Comparison of ENCODE assay signal across 14 mouse cellular contexts in genomic region chr9:14548366-14548761, GRCm38 (mm10). TPM values are rescaled to one million over a fixed set of nuclear protein-coding genes. Genes with fewer than 3 reads are reported as not detected.
A peak's percentile ranks its signal among the peaks of the same experiment; 100 is the strongest.
DNase-seq lines count a peak whose midpoint lies in the region; ATAC-seq lines count a peak whose summit lies in the region.
"Had no signal": no experiment of that assay in that cellular context is flagged by ENCODE, and none has a peak within 500 bp of the region (broad histone marks: within the 10 kb centered on the region; RNA-seq: fewer than 3 reads in every experiment).

No protein-coding gene starts in this region.

- H3K9me3 ChIP-seq in heart, embryonic 10.5 days = no peaks in the 10 kb centered on the region
- no peaks in the 10 kb centered on the region for H3K9me3 ChIP-seq in midbrain, embryonic 15.5 days
- no peaks in the 10 kb centered on the region for H3K9me3 ChIP-seq in midbrain, embryonic 14.5 days (ENCODE audit: control insufficient read depth, low read length)
- no peaks in the 10 kb centered on the region for H3K9me3 ChIP-seq in embryonic facial prominence, embryonic 15.5 days (replicated peaks)
- no peaks in the 10 kb centered on the region for H3K9me3 ChIP-seq in stomach, embryonic 16.5 days (replicated peaks; ENCODE audit: control insufficient read depth, low read length)
- H3K9me3 ChIP-seq: G1E; stomach, embryonic 15.5 days had no signal

- H3K4me2 ChIP-seq in midbrain, embryonic 15.5 days = no peak overlapping the region
- H3K4me2 ChIP-seq in midbrain, embryonic 14.5 days (ENCODE audit: low read length) = no peak overlapping the region
- no peak overlapping the region for H3K4me2 ChIP-seq in embryonic facial prominence, embryonic 15.5 days (replicated peaks)
- no peak overlapping the region for H3K4me2 ChIP-seq in stomach, embryonic 16.5 days (ENCODE audit: low read depth, low read length)
- H3K4me2 ChIP-seq: stomach, embryonic 15.5 days had no signal

- peaks cover 94% of the 10 kb centered on the region for H3K36me3 ChIP-seq in heart, embryonic 10.5 days
- H3K36me3 ChIP-seq in midbrain, embryonic 15.5 days (replicated peaks) = peaks cover 28% of the 10 kb centered on the region
- peaks cover 74% of the 10 kb centered on the region for H3K36me3 ChIP-seq in midbrain, embryonic 14.5 days (ENCODE audit: control insufficient read depth, insufficient read depth, low read length)
- H3K36me3 ChIP-seq in embryonic facial prominence, embryonic 15.5 days = peaks cover 85% of the 10 kb centered on the region
- H3K36me3 ChIP-seq in stomach, embryonic 16.5 days (ENCODE audit: control insufficient read depth, insufficient read depth, low read length) = peaks cover 16% of the 10 kb centered on the region

- H3K9ac ChIP-seq in midbrain, embryonic 15.5 days = no peak overlapping the region
- H3K9ac ChIP-seq in midbrain, embryonic 14.5 days (replicated peaks; ENCODE audit: low read length) = no peak overlapping the region
- H3K9ac ChIP-seq in embryonic facial prominence, embryonic 15.5 days = no peak overlapping the region
- H3K9ac ChIP-seq in stomach, embryonic 16.5 days (ENCODE audit: low read length) = no peak overlapping the region
- H3K9ac ChIP-seq: stomach, embryonic 15.5 days had no signal

- 0 out of 2 replicates have a peak, but pooled peaks have one; percentile 27 for ATAC-seq in midbrain, embryonic 15.5 days (replicated peaks)
- ATAC-seq in midbrain, embryonic 14.5 days (ENCODE audit: low FRiP score, low TSS enrichment) = no peak; the same call in 1 of the 2 replicates
- ATAC-seq in embryonic facial prominence, embryonic 15.5 days (ENCODE audit: insufficient number of reproducible peaks, low FRiP score, low TSS enrichment, low read depth) = 0 out of 2 replicates have a peak, but pooled peaks have one; percentile 18
- peak; percentile 27; the same call in 1 of the 2 replicates for ATAC-seq in stomach, embryonic 16.5 days (ENCODE audit: insufficient read depth, low FRiP score)

- no peak overlapping the region for H3K4me3 ChIP-seq in heart, embryonic 10.5 days
- H3K4me3 ChIP-seq in midbrain, embryonic 15.5 days = no peak overlapping the region
- H3K4me3 ChIP-seq in midbrain, embryonic 14.5 days (replicated peaks; ENCODE audit: low read depth, low read length) = no peak overlapping the region
- H3K4me3 ChIP-seq in embryonic facial prominence, embryonic 15.5 days (replicated peaks) = no peak overlapping the region
- no peak overlapping the region for H3K4me3 ChIP-seq in stomach, embryonic 16.5 days (replicated peaks; ENCODE audit: low read length)
- H3K4me3 ChIP-seq: stomach, embryonic 15.5 days had no signal

- no peak overlapping the region for H3K27ac ChIP-seq in heart, embryonic 10.5 days
- H3K27ac ChIP-seq in midbrain, embryonic 15.5 days = no peak overlapping the region
- no peak overlapping the region for H3K27ac ChIP-seq in midbrain, embryonic 14.5 days (replicated peaks; ENCODE audit: low read depth, low read length)
- no peak overlapping the region for H3K27ac ChIP-seq in embryonic facial prominence, embryonic 15.5 days (replicated peaks)
- no peak overlapping the region for H3K27ac ChIP-seq in stomach, embryonic 16.5 days (ENCODE audit: low read length)
- H3K27ac ChIP-seq: stomach, embryonic 15.5 days had no signal

- WGBS in heart, embryonic 10.5 days = 80% methylated on average over 11 of the region's 11 CpGs
- WGBS in midbrain, embryonic 15.5 days = 91% methylated on average over 11 of the region's 11 CpGs
- 86% methylated on average over 11 of the region's 11 CpGs for WGBS in midbrain, embryonic 14.5 days
- 63% methylated on average over 11 of the region's 11 CpGs for WGBS in embryonic facial prominence, embryonic 15.5 days
- WGBS in stomach, embryonic 16.5 days = 69% methylated on average over 11 of the region's 11 CpGs

- H3K4me1 ChIP-seq in heart, embryonic 10.5 days = peaks cover 39% of the 10 kb centered on the region; the same call in 1 of the 2 replicates
- H3K4me1 ChIP-seq in midbrain, embryonic 15.5 days = no peaks in the 10 kb centered on the region
- H3K4me1 ChIP-seq in midbrain, embryonic 14.5 days (ENCODE audit: control insufficient read depth, insufficient read depth, low read length) = no peaks in the 10 kb centered on the region
- peaks cover 16% of the 10 kb centered on the region for H3K4me1 ChIP-seq in embryonic facial prominence, embryonic 15.5 days
- no peaks in the 10 kb centered on the region; the same call in 1 of the 2 replicates for H3K4me1 ChIP-seq in stomach, embryonic 16.5 days (ENCODE audit: control insufficient read depth, insufficient read depth, low read length)
- H3K4me1 ChIP-seq: stomach, embryonic 15.5 days had no signal

- DNase-seq in heart, adult 11 months = peak; percentile 90
- no peak for DNase-seq in heart, embryonic 10.5 days (ENCODE audit: low spot score)
- DNase-seq in midbrain, embryonic 14.5 days = no peak
- no peak for DNase-seq in urinary bladder, adult 18-20 months (ENCODE audit: low spot score in 2 of 2)
- DNase-seq: adrenal gland, postnatal 25 days; B cell, adult 2 months; cerebellum, postnatal 14 days; kidney, postnatal 14 days had no signal

- H3K27me3 ChIP-seq in heart, embryonic 10.5 days (ENCODE audit: insufficient read depth, poor library complexity, severe bottlenecking) = no peaks in the 10 kb centered on the region
- H3K27me3 ChIP-seq in midbrain, embryonic 15.5 days (replicated peaks) = no peaks in the 10 kb centered on the region
- H3K27me3 ChIP-seq in midbrain, embryonic 14.5 days (ENCODE audit: control insufficient read depth, insufficient read depth, low read length) = no peaks in the 10 kb centered on the region
- no peaks in the 10 kb centered on the region for H3K27me3 ChIP-seq in embryonic facial prominence, embryonic 15.5 days
- H3K27me3 ChIP-seq in stomach, embryonic 16.5 days (ENCODE audit: control insufficient read depth, insufficient read depth, low read length) = no peaks in the 10 kb centered on the region
- H3K27me3 ChIP-seq: stomach, embryonic 15.5 days had no signal

RNA-seq across cellular contexts. Expression of gene Cwc15, which starts 47.9 kb away (rescaled TPM):
- polyA plus RNA-seq in heart, embryonic 10.5 days (2016; fragmentation: Nextera tagmentation; extraction: Ambion mirVana) = 134 and 161 TPM in 2 replicates
- 135 and 142 TPM in 2 replicates for polyA plus RNA-seq in midbrain, embryonic 15.5 days (2015; fragmentation: Nextera tagmentation; extraction: Ambion mirVana)
- polyA plus RNA-seq in midbrain, embryonic 14.5 days (2014; fragmentation: Nextera tagmentation; extraction: Ambion mirVana) = 150 and 154 TPM in 2 replicates
- polyA plus RNA-seq in embryonic facial prominence, embryonic 15.5 days (2015; fragmentation: Nextera tagmentation; extraction: Ambion mirVana) = 144 and 152 TPM in 2 replicates
- polyA plus RNA-seq in stomach, embryonic 16.5 days (2015; fragmentation: Nextera tagmentation; extraction: Ambion mirVana) = 133 and 151 TPM in 2 replicates

RNA-seq across cellular contexts. Expression of gene Kdm4d, which starts 48.1 kb away (rescaled TPM):
- polyA plus RNA-seq in heart, embryonic 10.5 days (2016; fragmentation: Nextera tagmentation; extraction: Ambion mirVana) = 0.06 TPM in 1 of 2 replicates, not detected in the other
- 0.80 and 1.3 TPM in 2 replicates for polyA plus RNA-seq in midbrain, embryonic 15.5 days (2015; fragmentation: Nextera tagmentation; extraction: Ambion mirVana)
- polyA plus RNA-seq in midbrain, embryonic 14.5 days (2014; fragmentation: Nextera tagmentation; extraction: Ambion mirVana) = 0.45 and 0.98 TPM in 2 replicates
- 0.55 and 0.85 TPM in 2 replicates for polyA plus RNA-seq in embryonic facial prominence, embryonic 15.5 days (2015; fragmentation: Nextera tagmentation; extraction: Ambion mirVana)
- 0.26 and 0.34 TPM in 2 replicates for polyA plus RNA-seq in stomach, embryonic 16.5 days (2015; fragmentation: Nextera tagmentation; extraction: Ambion mirVana)
- polyA plus RNA-seq: small intestine, adult 2 months had no signal
